8 mouse cellular contexts compared by ENCODE assay signal in the genomic region with DNA sequence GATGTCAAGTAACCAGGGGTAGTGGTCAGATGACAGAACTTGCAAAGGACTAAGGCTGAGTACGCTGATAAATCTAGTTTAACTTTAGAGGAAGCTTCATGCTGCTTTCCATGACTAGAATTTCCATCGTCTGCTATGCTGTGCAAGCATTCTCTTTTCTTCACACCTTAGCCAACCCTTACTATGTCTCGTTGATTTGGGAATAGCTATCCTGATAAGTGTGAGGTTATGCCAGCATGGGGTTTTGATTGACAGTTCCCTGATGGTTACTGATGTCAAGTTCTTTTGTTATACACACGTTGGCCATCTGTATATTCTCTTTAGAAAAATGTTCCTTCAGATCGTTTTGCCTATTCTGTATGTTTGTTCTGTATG. TPM values are rescaled to one million over a fixed set of nuclear protein-coding genes. Genes with fewer than 3 reads are reported as not detected.
A peak's percentile ranks its signal among the peaks of the same experiment; 100 is the strongest.
DNase-seq lines count a peak whose midpoint lies in the region; ATAC-seq lines count a peak whose summit lies in the region.

No protein-coding gene starts in this region.

- H3K27me3 ChIP-seq in heart, embryonic 13.5 days (replicated peaks): no peaks in the 10 kb centered on the region
- H3K27me3 ChIP-seq in embryonic facial prominence, embryonic 10.5 days (replicated peaks; ENCODE audit: low read depth, poor library complexity, severe bottlenecking): peaks cover 11% of the 10 kb centered on the region
- H3K27me3 ChIP-seq in hindbrain, embryonic 16.5 days (replicated peaks; ENCODE audit: control insufficient read depth, insufficient read depth, low read length): no peaks in the 10 kb centered on the region
- no peaks in the 10 kb centered on the region for H3K27me3 ChIP-seq in midbrain, embryonic 13.5 days

- no peak for ATAC-seq in heart, embryonic 13.5 days (ENCODE audit: extremely low read depth, insufficient number of reproducible peaks, low FRiP score, low TSS enrichment)
- peak; percentile 54; the same call in 1 of the 2 replicates for ATAC-seq in hindbrain, embryonic 16.5 days
- peak; percentile 55 for ATAC-seq in midbrain, embryonic 13.5 days
- ATAC-seq in monocyte, adult 5-6 weeks (replicated peaks; ENCODE audit: insufficient number of reproducible peaks, low FRiP score, low TSS enrichment, poor library complexity, severe bottlenecking): no peak

- H3K4me1 ChIP-seq in heart, embryonic 13.5 days: peaks cover 5% of the 10 kb centered on the region; the same call in 1 of the 2 replicates
- H3K4me1 ChIP-seq in embryonic facial prominence, embryonic 10.5 days: peaks cover 5% of the 10 kb centered on the region
- H3K4me1 ChIP-seq in hindbrain, embryonic 16.5 days (ENCODE audit: control insufficient read depth, insufficient read depth, low read depth, low read length): no peaks in the 10 kb centered on the region
- H3K4me1 ChIP-seq in midbrain, embryonic 13.5 days (replicated peaks): peaks cover 13% of the 10 kb centered on the region; the same call in 1 of the 2 replicates

- no peak for DNase-seq in heart, adult 18-20 months
- no peak for DNase-seq in embryonic facial prominence, embryonic 10.5 days (ENCODE audit: low spot score)
- DNase-seq in cerebellum, adult 9-11 months: no peak
- no peak for DNase-seq in layer of hippocampus, adult 8-10 months (ENCODE audit: low spot score in 2 of 2)

- no peak overlapping the region for H3K27ac ChIP-seq in heart, embryonic 13.5 days (replicated peaks)
- H3K27ac ChIP-seq in embryonic facial prominence, embryonic 10.5 days (replicated peaks): no peak overlapping the region
- H3K27ac ChIP-seq in hindbrain, embryonic 16.5 days (ENCODE audit: low read depth, low read length): no peak overlapping the region
- H3K27ac ChIP-seq in midbrain, embryonic 13.5 days: no peak overlapping the region

- no peak overlapping the region for H3K9ac ChIP-seq in heart, embryonic 13.5 days
- no peak overlapping the region; the same call in 1 of the 2 replicates for H3K9ac ChIP-seq in hindbrain, embryonic 16.5 days (ENCODE audit: low read depth, low read length)
- peak overlapping the region; percentile 69; the same call in 1 of the 2 replicates for H3K9ac ChIP-seq in midbrain, embryonic 13.5 days (replicated peaks)

- peak overlapping the region; percentile 82 for H3K4me3 ChIP-seq in heart, embryonic 13.5 days
- H3K4me3 ChIP-seq in embryonic facial prominence, embryonic 10.5 days: peak overlapping the region; percentile 73
- H3K4me3 ChIP-seq in hindbrain, embryonic 16.5 days (ENCODE audit: low read length): peak overlapping the region; percentile 62
- H3K4me3 ChIP-seq in midbrain, embryonic 13.5 days (replicated peaks): peak overlapping the region; percentile 65

- H3K36me3 ChIP-seq in heart, embryonic 13.5 days: no peaks in the 10 kb centered on the region
- H3K36me3 ChIP-seq in embryonic facial prominence, embryonic 10.5 days (replicated peaks): no peaks in the 10 kb centered on the region
- H3K36me3 ChIP-seq in hindbrain, embryonic 16.5 days (ENCODE audit: control insufficient read depth, insufficient read depth, low read length): no peaks in the 10 kb centered on the region
- H3K36me3 ChIP-seq in midbrain, embryonic 13.5 days: no peaks in the 10 kb centered on the region

- WGBS in heart, embryonic 13.5 days: 34% methylated on average over 5 of the region's 5 CpGs
- 38% methylated on average over 5 of the region's 5 CpGs for WGBS in embryonic facial prominence, embryonic 10.5 days
- WGBS in hindbrain, embryonic 16.5 days: 37% methylated on average over 5 of the region's 5 CpGs
- WGBS in midbrain, embryonic 13.5 days: 49% methylated on average over 5 of the region's 5 CpGs

- peak overlapping the region; percentile 93 for H3K4me2 ChIP-seq in heart, embryonic 13.5 days
- H3K4me2 ChIP-seq in hindbrain, embryonic 16.5 days (ENCODE audit: low read length): peak overlapping the region; percentile 83
- H3K4me2 ChIP-seq in midbrain, embryonic 13.5 days (replicated peaks): peak overlapping the region; percentile 94

- H3K9me3 ChIP-seq in heart, embryonic 13.5 days: no peaks in the 10 kb centered on the region
- no peaks in the 10 kb centered on the region for H3K9me3 ChIP-seq in embryonic facial prominence, embryonic 10.5 days
- H3K9me3 ChIP-seq in hindbrain, embryonic 16.5 days (ENCODE audit: control insufficient read depth, low read length): no peaks in the 10 kb centered on the region
- H3K9me3 ChIP-seq in midbrain, embryonic 13.5 days: no peaks in the 10 kb centered on the region

RNA-seq across cellular contexts. Expression of gene Rab32, which starts 0.3 kb away (rescaled TPM):
- polyA plus RNA-seq in heart, embryonic 13.5 days (2015; fragmentation: Nextera tagmentation; extraction: Ambion mirVana): 12.2 and 13.1 TPM in 2 replicates
- 1 to 10 TPM; 1.6 to 2.1 TPM for total RNA-seq in heart, adult 18-20 months (2021)
- polyA plus RNA-seq in embryonic facial prominence, embryonic 10.5 days (2016; fragmentation: Nextera tagmentation; extraction: Ambion mirVana): 7.0 and 7.9 TPM in 2 replicates
- polyA plus RNA-seq in hindbrain, embryonic 16.5 days (2015; fragmentation: Nextera tagmentation; extraction: Ambion mirVana): 4.4 and 4.6 TPM in 2 replicates
- 4.8 and 5.6 TPM in 2 replicates for polyA plus RNA-seq in midbrain, embryonic 13.5 days (2015; fragmentation: Nextera tagmentation; extraction: Ambion mirVana)
- 31.3 to 66.7 TPM (median 57.7 TPM) in 3 replicates for total RNA-seq in monocyte, adult 5-6 weeks (2017)
- 1 to 10 TPM; 3.7 to 5.2 (median 4.5) TPM for total RNA-seq in layer of hippocampus, adult 8-10 months (2022)

Comparison
In these comparisons a context has a peak if more than half of its experiments do, and no peak if none do; other contexts are left out.
1. ATAC-seq: peak in hindbrain, embryonic 16.5 days (single experiment) and midbrain, embryonic 13.5 days (single experiment); none in heart, embryonic 13.5 days (single experiment) and monocyte, adult 5-6 weeks (single experiment).
2. Peak in every context shown above with its lines, with median percentiles within 50 percentile points of each other: H3K4me2 ChIP-seq and H3K4me3 ChIP-seq.